Mouse (Mus musculus): ENCODE measurements around the gene Sertad2. TPM values are rescaled to one million over a fixed set of nuclear protein-coding genes. Genes with fewer than 3 reads are reported as not detected.

Sertad2 gene
- polyA plus RNA-seq, 1 experiment from 2014 or later: 29.2 TPM

DNA sequence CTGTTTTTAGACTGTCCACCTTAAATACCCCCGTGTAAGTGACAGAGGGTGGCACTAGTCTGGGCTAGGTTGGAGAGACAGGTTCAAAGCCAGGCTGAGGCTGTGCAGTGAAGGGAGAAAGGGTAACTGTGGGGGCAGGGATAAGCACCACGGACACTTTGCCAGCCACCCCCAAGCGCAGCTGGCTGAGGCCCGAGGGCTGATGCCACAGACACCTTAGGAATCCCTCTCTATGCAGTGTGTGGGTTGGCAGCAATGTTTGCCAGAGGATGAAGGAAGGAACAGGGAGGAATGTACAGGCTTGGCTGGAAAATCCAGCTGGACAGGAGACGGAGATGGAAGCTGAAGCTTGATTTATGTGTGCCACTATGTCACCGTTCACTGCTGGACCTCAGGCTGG, 129.5 kb downstream of the Sertad2 start:
- DNase-seq (ENCODE audit: low spot score): no peak

GRCm38 (mm10) chr11:20679396-20679795, 136.3 kb downstream of the Sertad2 start:
- no peak for DNase-seq (ENCODE audit: low spot score)

DNA sequence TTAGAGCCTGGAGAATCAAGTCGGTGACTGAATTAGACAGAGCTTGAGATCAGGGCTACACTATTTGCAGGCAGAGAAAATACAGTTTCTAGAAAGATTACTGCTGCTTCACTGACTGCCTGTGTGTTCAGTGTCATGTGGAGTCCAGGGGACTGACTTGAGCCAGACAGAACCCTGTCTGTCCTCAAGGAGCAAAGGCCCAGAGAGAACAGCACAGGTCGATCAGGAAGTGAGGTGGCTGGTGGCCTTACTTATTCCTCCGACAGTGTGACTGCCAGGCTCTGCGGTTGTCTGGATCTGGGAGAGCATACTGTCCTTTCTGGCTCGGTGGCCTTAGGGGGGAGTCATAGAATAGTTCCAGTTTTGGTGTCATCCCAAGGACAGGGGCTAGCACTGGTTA, 137.7 kb downstream of the Sertad2 start:
- DNase-seq (ENCODE audit: low spot score): no peak

GRCm38 (mm10) chr11:20681679-20682078, 138.6 kb downstream of the Sertad2 start:
- DNase-seq (ENCODE audit: low spot score): no peak

DNA sequence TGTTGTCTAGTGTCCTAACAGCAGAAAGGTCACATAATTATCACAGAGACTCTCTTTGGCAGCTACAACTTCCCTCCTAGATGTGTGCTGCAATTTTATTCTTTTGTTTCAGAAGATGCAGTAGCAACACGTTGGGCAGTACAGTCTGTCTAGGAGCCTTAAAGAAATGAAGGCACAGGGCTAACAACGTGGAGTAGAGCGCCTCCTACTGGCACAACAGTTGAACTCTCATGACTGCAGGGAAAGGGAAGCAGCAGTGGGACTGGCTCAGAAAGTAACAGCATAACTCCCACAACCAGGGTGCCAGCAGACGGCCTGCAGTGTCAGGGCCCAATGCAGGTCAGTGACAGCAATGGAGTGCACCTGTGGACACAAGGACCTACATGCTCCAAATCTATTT, 147.9 kb downstream of the Sertad2 start:
- DNase-seq (ENCODE audit: low spot score): peak; percentile 79

Other genes starting within 250 kb of the Sertad2 start
- 5.6 and 6.1 TPM in 2 replicates for gene Slc1a4, start 210.5 kb upstream of the Sertad2 start, polyA plus RNA-seq (2015; fragmentation: Nextera tagmentation; extraction: Ambion mirVana)
- gene Aftph, start 198.3 kb downstream of the Sertad2 start, polyA plus RNA-seq (2015; fragmentation: Nextera tagmentation; extraction: Ambion mirVana): 36.5 and 41.9 TPM in 2 replicates